Mouse (Mus musculus) MEL (cell line): Measurements from ENCODE around the gene Bpifb1. TPM values are rescaled to one million over a fixed set of nuclear protein-coding genes. Genes with fewer than 3 reads are reported as not detected.

Experiments used
- DNase-seq: peaks from one replicate; pipeline ENCODE4 v3.0.0; 2011; ENCODE audit warnings: low read depth, low spot score
- H3K27ac ChIP-seq: 2 replicates; pipeline ENCODE4 v1.5.1; 2012; ENCODE audit warnings: low read depth, mild to moderate bottlenecking, control low read depth, low read length, moderate library complexity; ENCODE audit not compliant: control insufficient read depth
- H3K27me3 ChIP-seq, 2 experiments: fragments of 150-350 bp in 1 of 2; sonication (generic) in 1 of 2; 2 replicates each; pipeline ENCODE4 v1.6.1; 2012; ENCODE audit warnings: low read length in 2 of 2, mild to moderate bottlenecking in 2 of 2, improper control_type of control experiment in 1 of 2, moderate library complexity in 1 of 2; ENCODE audit not compliant: insufficient read depth in 2 of 2, control insufficient read depth in 1 of 2
- H3K36me3 ChIP-seq, 2 experiments: 2 replicates each; pipeline ENCODE4 v1.6.1; 2012 to 2014; ENCODE audit warnings: low read length in 2 of 2, improper control_type of control experiment in 1 of 2, inconsistent platforms in 1 of 2, mild to moderate bottlenecking in 1 of 2; ENCODE audit not compliant: insufficient read depth in 2 of 2, control insufficient read depth in 1 of 2
- H3K4me1 ChIP-seq, 2 experiments: fragments of 150-350 bp in 1 of 2; sonication (generic) in 1 of 2; 2 replicates each; pipeline ENCODE4 v1.6.1; 2012; ENCODE audit warnings: low read length in 2 of 2, improper control_type of control experiment in 1 of 2, mild to moderate bottlenecking in 1 of 2; ENCODE audit not compliant: insufficient read depth in 2 of 2, control insufficient read depth in 1 of 2
- H3K4me3 ChIP-seq, 2 experiments: fragments of 150-350 bp in 1 of 2; sonication (generic) in 1 of 2; 2 replicates each; pipeline ENCODE4 v1.5.1; 2012; ENCODE audit warnings: low read depth in 2 of 2, low read length in 2 of 2, mild to moderate bottlenecking in 2 of 2, moderate library complexity in 2 of 2, control low read depth in 1 of 2, improper control_type of control experiment in 1 of 2; ENCODE audit not compliant: control insufficient read depth in 1 of 2, insufficient read depth in 1 of 2
- H3K79me2 ChIP-seq: 2 replicates; pipeline ENCODE4 v1.6.1; 2012; ENCODE audit warnings: mild to moderate bottlenecking, low read length, moderate library complexity; ENCODE audit not compliant: control insufficient read depth, poor library complexity, insufficient read depth
- H3K9ac ChIP-seq: 2 replicates; pipeline ENCODE4 v1.6.1; 2012; ENCODE audit warnings: low read depth, mild to moderate bottlenecking, control low read depth, low read length, moderate library complexity; ENCODE audit not compliant: control insufficient read depth, poor library complexity, severe bottlenecking
- H3K9me3 ChIP-seq: fragments of 150-350 bp; sonication (generic); replicated peaks from 2 replicates; pipeline ENCODE4 v1.6.1; 2012; ENCODE audit warnings: mild to moderate bottlenecking, low read length, improper control_type of control experiment, moderate library complexity; ENCODE audit not compliant: insufficient read depth
- BHLHE40 ChIP-seq: IDR thresholded peaks from 2 replicates; pipeline ENCODE4 v1.6.1; 2012; ENCODE audit warnings: low read depth, mild to moderate bottlenecking, inconsistent platforms, low read length, improper control_type of control experiment, borderline replicate concordance
- CHD1 ChIP-seq: IDR thresholded peaks from 2 replicates; pipeline ENCODE4 v1.6.1; 2012; ENCODE audit warnings: low read depth, mild to moderate bottlenecking, inconsistent platforms, low read length, improper control_type of control experiment
- CHD2 ChIP-seq: IDR thresholded peaks from 2 replicates; pipeline ENCODE4 v1.6.1; 2011; ENCODE audit warnings: low read length, improper control_type of control experiment
- E2F4 ChIP-seq: IDR thresholded peaks from 2 replicates; pipeline ENCODE4 v1.6.1; 2011; ENCODE audit warnings: low read depth, low read length, improper control_type of control experiment, borderline replicate concordance
- ELF1 ChIP-seq: IDR thresholded peaks from 2 replicates; pipeline ENCODE4 v1.6.1; 2014; ENCODE audit warnings: low read depth, mild to moderate bottlenecking, inconsistent platforms, low read length, improper control_type of control experiment, moderate library complexity
- ETS1 ChIP-seq: IDR thresholded peaks from 2 replicates; pipeline ENCODE4 v1.6.1; 2012; ENCODE audit warnings: low read depth, mild to moderate bottlenecking, inconsistent platforms, low read length, improper control_type of control experiment, moderate library complexity
- GATA1 ChIP-seq: IDR thresholded peaks from 2 replicates; pipeline ENCODE4 v1.6.1; 2011; ENCODE audit warnings: low read depth, low read length, improper control_type of control experiment
- HCFC1 ChIP-seq: IDR thresholded peaks from 2 replicates; pipeline ENCODE4 v1.6.1; 2012; ENCODE audit warnings: low read depth, mild to moderate bottlenecking, inconsistent platforms, low read length, improper control_type of control experiment, moderate library complexity
- KAT2A ChIP-seq: conservative IDR thresholded peaks from 2 replicates; pipeline ENCODE4 v1.6.1; 2012; ENCODE audit warnings: low read depth, low read length, improper control_type of control experiment, inconsistent platforms
- MAZ ChIP-seq: IDR thresholded peaks from 2 replicates; pipeline ENCODE4 v1.6.1; 2012; ENCODE audit warnings: low read depth, mild to moderate bottlenecking, inconsistent platforms, low read length, improper control_type of control experiment
- MEF2A ChIP-seq: IDR thresholded peaks from 2 replicates; pipeline ENCODE4 v1.6.1; 2014; ENCODE audit warnings: low read depth, mild to moderate bottlenecking, inconsistent platforms, low read length, improper control_type of control experiment; ENCODE audit not compliant: poor library complexity, insufficient replicate concordance, severe bottlenecking; ENCODE audit errors: extremely low read depth
- MXI1 ChIP-seq: IDR thresholded peaks from 2 replicates; pipeline ENCODE4 v1.6.1; 2011; ENCODE audit warnings: mild to moderate bottlenecking, low read depth, low read length, improper control_type of control experiment
- MYB ChIP-seq: IDR thresholded peaks from 2 replicates; pipeline ENCODE4 v1.6.1; 2011; ENCODE audit warnings: mild to moderate bottlenecking, low read depth, low read length, improper control_type of control experiment
- NRF1 ChIP-seq: IDR thresholded peaks from 2 replicates; pipeline ENCODE4 v1.6.1; 2014; ENCODE audit warnings: low read depth, mild to moderate bottlenecking, inconsistent platforms, low read length, improper control_type of control experiment, moderate library complexity; ENCODE audit not compliant: poor library complexity, insufficient read depth, severe bottlenecking
- POLR2A ChIP-seq, 2 experiments: IDR thresholded peaks; 2 replicates each; pipeline ENCODE4 v1.6.1; 2011 to 2012; ENCODE audit warnings: low read length in 2 of 2, mild to moderate bottlenecking in 2 of 2, control low read depth in 1 of 2, improper control_type of control experiment in 1 of 2, low read depth in 1 of 2, moderate library complexity in 1 of 2; ENCODE audit not compliant: control insufficient read depth in 1 of 2, insufficient read depth in 1 of 2, poor library complexity in 1 of 2
- POLR2AphosphoS2 ChIP-seq: IDR thresholded peaks from 2 replicates; pipeline ENCODE4 v1.6.1; 2011; ENCODE audit warnings: low read length, improper control_type of control experiment
- RAD21 ChIP-seq: IDR thresholded peaks from 2 replicates; pipeline ENCODE4 v1.6.1; 2011; ENCODE audit warnings: mild to moderate bottlenecking, low read depth, low read length, improper control_type of control experiment
- RCOR1 ChIP-seq: IDR thresholded peaks from 2 replicates; pipeline ENCODE4 v1.6.1; 2012; ENCODE audit warnings: low read depth, mild to moderate bottlenecking, inconsistent platforms, low read length, improper control_type of control experiment
- SIN3A ChIP-seq: IDR thresholded peaks from 2 replicates; pipeline ENCODE4 v1.6.1; 2012; ENCODE audit warnings: low read length, improper control_type of control experiment, inconsistent platforms
- SMC3 ChIP-seq: IDR thresholded peaks from 2 replicates; pipeline ENCODE4 v1.6.1; 2011; ENCODE audit warnings: low read depth, low read length, improper control_type of control experiment
- TAL1 ChIP-seq: IDR thresholded peaks from 2 replicates; pipeline ENCODE4 v1.6.1; 2012; ENCODE audit warnings: mild to moderate bottlenecking, inconsistent platforms, low read length, moderate library complexity, mixed read lengths
- TBP ChIP-seq: IDR thresholded peaks from 2 replicates; pipeline ENCODE4 v1.8.0; 2011; ENCODE audit warnings: low read depth, low read length, improper control_type of control experiment
- UBTF ChIP-seq: IDR thresholded peaks from 2 replicates; pipeline ENCODE4 v1.6.1; 2012; ENCODE audit warnings: low read depth, mild to moderate bottlenecking, inconsistent platforms, low read length, improper control_type of control experiment, moderate library complexity, borderline replicate concordance; ENCODE audit not compliant: insufficient read depth
- USF1 ChIP-seq: IDR thresholded peaks from 2 replicates; pipeline ENCODE4 v1.6.1; 2014; ENCODE audit warnings: low read depth, mild to moderate bottlenecking, inconsistent platforms, low read length, improper control_type of control experiment, moderate library complexity
- ZC3H11A ChIP-seq: IDR thresholded peaks from 2 replicates; pipeline ENCODE4 v1.6.1; 2012; ENCODE audit warnings: low read depth, mild to moderate bottlenecking, inconsistent platforms, low read length, improper control_type of control experiment
- ZMIZ1 ChIP-seq: IDR thresholded peaks from 2 replicates; pipeline ENCODE4 v1.6.1; 2012; ENCODE audit warnings: low read depth, mild to moderate bottlenecking, inconsistent platforms, low read length, improper control_type of control experiment, moderate library complexity
- ZNF384 ChIP-seq: IDR thresholded peaks from 2 replicates; pipeline ENCODE4 v1.6.1; 2012; ENCODE audit warnings: low read depth, mild to moderate bottlenecking, inconsistent platforms, low read length, improper control_type of control experiment
- polyA plus RNA-seq, 2 experiments: library from polyadenylated mRNA; stranded (reverse) in 1 of 2; unstranded in 1 of 2; fragments of >175 nt in 1 of 2; fragments of >200 nt in 1 of 2; gene quantifications; 2 replicates each; pipeline versions ENCODE4 v1.2.1 to v1.2.4; 2012; ENCODE audit warnings: low replicate concordance in 2 of 2, low read depth in 1 of 2; ENCODE audit not compliant: insufficient read length in 2 of 2, insufficient read depth in 1 of 2, missing spikeins in 1 of 2
- total RNA-seq: library from RNA; depleted of rRNA; stranded (reverse); fragments of 300-350 nt; gene quantifications from 2 replicates; pipeline ENCODE4 v1.2.3, GENCODE M21; 2012; rRNA removed

Gene Bpifb1
- not detected in 2 replicates for total RNA-seq
- not detected for polyA plus RNA-seq

- H3K9ac ChIP-seq, result no peak within 1 kb of the TSS
- no peaks in the 10 kb centered on the region for H3K79me2 ChIP-seq
- no peaks in the 10 kb centered on the region for H3K9me3 ChIP-seq
- H3K27ac ChIP-seq, result no peak within 1 kb of the TSS
- H3K4me1 ChIP-seq, result no peaks in the 10 kb centered on the region
- 0 out of 4 replicates have a peak, but pooled peaks cover 0 to 2% of the 10 kb centered on the region in 2 experiments for H3K27me3 ChIP-seq
- no peaks in the 10 kb centered on the region for H3K36me3 ChIP-seq
- no peak for DNase-seq
- no peak within 1 kb of the TSS for H3K4me3 ChIP-seq
- no peak for TF ChIP-seq MXI1
- TF ChIP-seq SMC3, result no peak
- no peak for TF ChIP-seq MYB
- no peak for TF ChIP-seq ZC3H11A
- no peak for TF ChIP-seq RCOR1
Observed at GRCm38 (mm10) chr2:154190546-154191258, at the start of gene Bpifb1. TSS of gene Bpifb1 (plus strand) at chr2:154190818.

GRCm38 (mm10) chr2:154142580-154142979 lies 48.0 kb upstream of the Bpifb1 start, which contains the start of gene Bpifa1:
TSS of gene Bpifa1 (plus strand) at chr2:154142880.
- no peak within 1 kb of the TSS for H3K9ac ChIP-seq
- no peaks in the 10 kb centered on the region for H3K27me3 ChIP-seq

GRCm38 (mm10) chr2:154143735-154144134 lies 46.9 kb upstream of the Bpifb1 start:
- TF ChIP-seq ETS1 (no peak), MEF2A (no peak), ELF1 (no peak), HCFC1 (no peak), USF1 (no peak), KAT2A (no peak), ZC3H11A (no peak), UBTF (no peak), POLR2AphosphoS2 (no peak), POLR2A (IDR thresholded peaks at IDR 0.05; ENCODE audit: control insufficient read depth in 1 of 2, insufficient read depth in 1 of 2, low read depth in 1 of 2, low read length in 2 of 2, poor library complexity in 1 of 2) (no peak), SMC3 (no peak)

More at GRCm38 (mm10) chr2:154142580-154142979, 48.0 kb upstream of the Bpifb1 start, which contains the start of gene Bpifa1:
- Histone ChIP-seq H3K4me1 (no peaks in the 10 kb centered on the region), H3K79me2 (no peaks in the 10 kb centered on the region), H3K27ac (no peak within 1 kb of the TSS), H3K4me3 (no peak within 1 kb of the TSS), H3K36me3 (no peaks in the 10 kb centered on the region), H3K9me3 (no peaks in the 10 kb centered on the region)
- DNase-seq, result no peak
- TF ChIP-seq ZNF384, result no peak
- no peak for TF ChIP-seq ZC3H11A
- TF ChIP-seq NRF1, result no peak
- no peak for TF ChIP-seq TBP
- TF ChIP-seq ZMIZ1, result no peak
- TF ChIP-seq ELF1, result no peak
- TF ChIP-seq E2F4, result no peak
- TF ChIP-seq KAT2A, result no peak
- no peak for TF ChIP-seq MXI1
- TF ChIP-seq GATA1, result no peak
- TF ChIP-seq CHD2, result no peak
- TF ChIP-seq CHD1, result no peak
- TF ChIP-seq BHLHE40, result no peak
- no peak for TF ChIP-seq RAD21
- TF ChIP-seq ETS1, result no peak
- no peak for TF ChIP-seq MAZ
- no peak for TF ChIP-seq TAL1
- no peak for TF ChIP-seq SIN3A
- no peak for TF ChIP-seq HCFC1
- TF ChIP-seq RCOR1, result no peak

More at GRCm38 (mm10) chr2:154143735-154144134, 46.9 kb upstream of the Bpifb1 start:
- no peak overlapping the region for H3K4me3 ChIP-seq
- H3K36me3 ChIP-seq, result no peaks in the 10 kb centered on the region
- no peaks in the 10 kb centered on the region for H3K4me1 ChIP-seq
- H3K27ac ChIP-seq, result no peak overlapping the region
- no peak for DNase-seq
- H3K9ac ChIP-seq, result no peak overlapping the region
- no peaks in the 10 kb centered on the region for H3K9me3 ChIP-seq
- H3K27me3 ChIP-seq, result no peaks in the 10 kb centered on the region
- no peaks in the 10 kb centered on the region for H3K79me2 ChIP-seq
